Comparison of ENCODE assay signal across 30 mouse cellular contexts in the genomic region with DNA sequence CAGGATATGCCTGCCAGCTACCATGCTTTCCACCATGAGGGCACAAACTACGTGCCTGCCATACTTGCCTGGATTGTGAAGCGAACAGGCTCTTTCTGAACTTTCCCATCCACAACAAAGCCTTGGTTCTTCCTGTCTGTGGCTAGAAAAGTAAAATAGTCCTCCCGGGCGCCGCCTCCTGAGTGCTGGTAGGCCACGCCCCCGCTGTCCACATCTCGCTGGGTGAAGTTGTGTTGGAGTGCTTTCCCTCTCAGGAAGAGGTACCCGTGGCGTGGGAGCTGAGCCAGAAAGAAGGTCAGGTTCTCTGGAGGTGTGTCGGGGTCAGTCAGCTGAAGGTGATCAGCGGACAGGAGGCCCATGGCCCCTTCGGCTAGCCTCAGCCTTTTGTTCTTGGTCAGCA. TPM values are rescaled to one million over a fixed set of nuclear protein-coding genes. Genes with fewer than 3 reads are reported as not detected.
DNase-seq lines count a peak whose midpoint lies in the region; ATAC-seq and TF ChIP-seq lines count a peak whose summit lies in the region.
"Had no signal": no experiment of that assay in that cellular context is flagged by ENCODE, and none has a peak within 500 bp of the region (broad histone marks: within the 10 kb centered on the region; RNA-seq: fewer than 3 reads in every experiment).

No protein-coding gene starts in this region.

- DNase-seq in kidney, postnatal 10 days: peak; percentile 23
- DNase-seq in kidney, adult 9 months: no peak
- peak; percentile 2 for DNase-seq in thymus, adult 2 months
- no peak for DNase-seq in thymus, postnatal 10 days (ENCODE audit: low spot score in 2 of 2)
- no peak for DNase-seq in forebrain, embryonic 10.5 days (ENCODE audit: extremely low spot score, low spot score)
- no peak for DNase-seq in hindbrain, embryonic 10.5 days (ENCODE audit: low spot score)
- DNase-seq: adrenal gland, adult 2 months; cerebellum, adult 11 months; cerebellum, adult 9-11 months; forebrain, postnatal 0 days; gastrocnemius, postnatal 14 days; heart, adult 2 months; kidney, adult 2 months; lung, adult 18-20 months; right cerebral cortex, postnatal 25 days had no signal

- no peaks in the 10 kb centered on the region for H3K27me3 ChIP-seq in thymus, adult 2 months (ENCODE audit: control insufficient read depth, insufficient read depth, low read length)
- no peaks in the 10 kb centered on the region for H3K27me3 ChIP-seq in forebrain, embryonic 10.5 days (ENCODE audit: poor library complexity, severe bottlenecking)
- no peaks in the 10 kb centered on the region for H3K27me3 ChIP-seq in hindbrain, embryonic 10.5 days (ENCODE audit: insufficient read depth, poor library complexity, severe bottlenecking)
- H3K27me3 ChIP-seq: limb, embryonic 12.5 days; liver, embryonic 12.5 days; Patski had no signal

- no peak overlapping the region for H3K4me3 ChIP-seq in thymus, adult 2 months (ENCODE audit: control insufficient read depth, insufficient read depth, low read length)
- H3K4me3 ChIP-seq in forebrain, embryonic 10.5 days: no peak overlapping the region
- H3K4me3 ChIP-seq in hindbrain, embryonic 10.5 days: no peak overlapping the region
- H3K4me3 ChIP-seq: heart, adult 2 months; layer of hippocampus, adult 2 months; limb, embryonic 12.5 days; liver, embryonic 12.5 days; midbrain, embryonic 10.5 days had no signal

- 27% methylated on average over 13 of the region's 13 CpGs for WGBS in thymus, adult 2 months
- WGBS in forebrain, embryonic 10.5 days: 86% methylated on average over 13 of the region's 13 CpGs
- WGBS in hindbrain, embryonic 10.5 days: 87% methylated on average over 13 of the region's 13 CpGs

- TF ChIP-seq POLR2A in thymus, adult 2 months (IDR thresholded peaks at IDR 0.05; ENCODE audit: control insufficient read depth, extremely low read depth, insufficient read depth, low read length, poor library complexity): no peak

- no peaks in the 10 kb centered on the region for H3K9me3 ChIP-seq in forebrain, embryonic 10.5 days
- H3K9me3 ChIP-seq in hindbrain, embryonic 10.5 days: no peaks in the 10 kb centered on the region
- H3K9me3 ChIP-seq: limb, embryonic 12.5 days; liver, embryonic 12.5 days; midbrain, embryonic 10.5 days had no signal

- H3K27ac ChIP-seq in thymus, adult 2 months (ENCODE audit: control insufficient read depth, insufficient read depth, low read length): no peak overlapping the region
- H3K27ac ChIP-seq in forebrain, embryonic 10.5 days: no peak overlapping the region
- no peak overlapping the region for H3K27ac ChIP-seq in hindbrain, embryonic 10.5 days
- H3K27ac ChIP-seq: heart, adult 2 months; hindbrain, embryonic 14.5 days; layer of hippocampus, adult 2 months; limb, embryonic 12.5 days; liver, embryonic 12.5 days; midbrain, embryonic 10.5 days had no signal

- peaks cover 3% of the 10 kb centered on the region; the same call in 1 of the 2 replicates for H3K4me1 ChIP-seq in thymus, adult 2 months (replicated peaks; ENCODE audit: control insufficient read depth, insufficient read depth, low read length)
- H3K4me1 ChIP-seq in forebrain, embryonic 10.5 days: no peaks in the 10 kb centered on the region
- no peaks in the 10 kb centered on the region for H3K4me1 ChIP-seq in hindbrain, embryonic 10.5 days (replicated peaks)
- H3K4me1 ChIP-seq: limb, embryonic 12.5 days; liver, embryonic 12.5 days; midbrain, embryonic 10.5 days had no signal

- no peak for TF ChIP-seq CTCF in thymus, adult 2 months (IDR thresholded peaks at IDR 0.05; ENCODE audit: borderline replicate concordance, control insufficient read depth, extremely low read depth, insufficient read depth, low read length, poor library complexity)

- no peaks in the 10 kb centered on the region for H3K36me3 ChIP-seq in thymus, adult 2 months (ENCODE audit: control insufficient read depth, insufficient read depth, low read length)
- peaks cover 12% of the 10 kb centered on the region for H3K36me3 ChIP-seq in forebrain, embryonic 10.5 days (replicated peaks)
- peaks cover 21% of the 10 kb centered on the region for H3K36me3 ChIP-seq in hindbrain, embryonic 10.5 days
- H3K36me3 ChIP-seq: G1E; liver, embryonic 12.5 days had no signal

- ATAC-seq in megakaryocyte-erythroid progenitor cell, adult 5-6 weeks (replicated peaks; ENCODE audit: low FRiP score, low TSS enrichment, poor library complexity, severe bottlenecking): 0 out of 2 replicates have a peak, but pooled peaks have one; percentile 14
- ATAC-seq: inflammation-experienced regulatory T-cells, adult 6 months; liver, embryonic 12.5 days; Patski had no signal

RNA-seq across cellular contexts. Expression of a gene that starts 55.3 kb away (rescaled TPM):
- not detected in 2 replicates for polyA plus RNA-seq in thymus, adult 2 months (2012; rRNA removed)
- not detected in 2 replicates for total RNA-seq in megakaryocyte-erythroid progenitor cell, adult 5-6 weeks (2014; fragmentation: Nextera tagmentation)
- total RNA-seq in megakaryocyte-erythroid progenitor cell, adult 5-6 weeks (2017): not detected in 2 replicates
- not detected in 2 replicates for polyA plus RNA-seq in forebrain, embryonic 10.5 days (2016; fragmentation: Nextera tagmentation; extraction: Ambion mirVana)
- polyA plus RNA-seq in hindbrain, embryonic 10.5 days (2016; fragmentation: Nextera tagmentation; extraction: Ambion mirVana): not detected in 2 replicates
- total RNA-seq: adrenal gland, adult 2 months; G1E; gastrocnemius, postnatal 14 days; heart, adult 2 months; heart, postnatal 25 days; layer of hippocampus, adult 2 months; layer of hippocampus, postnatal 25 days had no signal
- polyA plus RNA-seq: adrenal gland, adult 2 months; forebrain, embryonic 11.5 days; forebrain, postnatal 0 days; G1E; heart, adult 2 months; heart, embryonic 14.5 days; hindbrain, embryonic 14.5 days; inflammation-experienced regulatory T-cells, adult 6 months; kidney, adult 2 months; liver, embryonic 12.5 days; midbrain, embryonic 10.5 days; Patski; spleen, adult 2 months; testis, adult 2 months had no signal

Comparison
In these comparisons a context has a peak if more than half of its experiments do, and no peak if none do; other contexts are left out.
1. DNase-seq: peak in kidney, postnatal 10 days (single experiment) and thymus, adult 2 months (single experiment); none in kidney, adult 9 months (single experiment), thymus, postnatal 10 days (0 of 2), forebrain, embryonic 10.5 days (single experiment) and hindbrain, embryonic 10.5 days (single experiment).